Mouse (Mus musculus) heart, postnatal 0 days (tissue): Measurements from ENCODE around the gene Gm17651.

Experiments used
- CTCF ChIP-seq: IDR thresholded peaks from 2 replicates; pipeline ENCODE4 v1.5.1; 2016; ENCODE audit warnings: antibody characterized with exemption, control low read depth, low read depth
- EP300 ChIP-seq: IDR thresholded peaks from 2 replicates; pipeline ENCODE4 v1.6.1; 2016; ENCODE audit warnings: antibody characterized with exemption, low read depth

GRCm38 (mm10) chr3:97633456-97633855, 41.0 kb downstream of the Gm17651 start:
- TF ChIP-seq EP300 (no peak), CTCF (no peak)
